Mouse (Mus musculus) megakaryocyte, adult 5-6 weeks (primary cell): Measurements from ENCODE around the gene Efna4. TPM values are rescaled to one million over a fixed set of nuclear protein-coding genes. Genes with fewer than 3 reads are reported as not detected.

Experiments
- ATAC-seq: 2 replicates; pipeline ENCODE4 v1.8.0; 2016; ENCODE audit warnings: mild to moderate bottlenecking, inconsistent platforms; ENCODE audit not compliant: poor library complexity, severe bottlenecking
- total RNA-seq, 2 experiments: library from RNA; stranded (forward) in 1 of 2; stranded (reverse) in 1 of 2; fragments of 153-499, 151-499 nt in 1 of 2; fragments of 221-1000, 200-1000 nt in 1 of 2; gene quantifications; 2 replicates each; pipeline versions ENCODE4 v1.2.3 to v1.2.4; 2015 to 2017

Efna4 gene
- total RNA-seq, 2 experiments from 2014 or later, result 0.33 TPM; not detected in 1

- ATAC-seq, result no peak
These were observed 23.5 kb downstream of the Efna4 start for GRCm38 (mm10) chr3:89314340-89314739.

DNA sequence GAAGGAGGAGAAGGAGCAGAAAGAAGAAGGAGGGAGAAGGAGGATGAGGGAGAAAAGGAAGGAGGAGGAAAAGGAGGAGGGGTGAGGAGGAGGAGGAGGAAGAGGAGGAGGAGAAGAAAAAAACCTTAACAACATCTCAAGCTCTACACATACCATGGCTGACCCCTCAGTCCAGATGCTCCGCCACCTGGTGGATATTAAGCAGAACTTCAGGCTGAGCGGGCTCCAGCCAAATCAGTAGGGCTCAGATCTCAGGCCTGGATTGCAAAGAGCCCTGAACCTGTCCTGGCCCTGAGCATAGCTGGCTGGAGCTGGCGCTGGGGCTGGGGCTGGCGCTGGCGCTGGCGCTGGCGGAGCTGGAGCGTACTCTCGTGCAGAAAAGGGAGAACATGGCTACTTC, 29.7 kb downstream of the Efna4 start:
- peak; percentile 80 for ATAC-seq

- ATAC-seq, result no peak
These were observed 32.1 kb downstream of the Efna4 start for GRCm38 (mm10) chr3:89305551-89306325.

GRCm38 (mm10) chr3:89305105-89305504, 32.7 kb downstream of the Efna4 start:
- ATAC-seq, result no peak

- ATAC-seq, result no peak
These were observed 33.4 kb downstream of the Efna4 start for GRCm38 (mm10) chr3:89304440-89304839.

GRCm38 (mm10) chr3:89300514-89300913, 37.3 kb downstream of the Efna4 start:
- no peak for ATAC-seq

GRCm38 (mm10) chr3:89300071-89300470, 37.8 kb downstream of the Efna4 start:
- no peak for ATAC-seq

DNA sequence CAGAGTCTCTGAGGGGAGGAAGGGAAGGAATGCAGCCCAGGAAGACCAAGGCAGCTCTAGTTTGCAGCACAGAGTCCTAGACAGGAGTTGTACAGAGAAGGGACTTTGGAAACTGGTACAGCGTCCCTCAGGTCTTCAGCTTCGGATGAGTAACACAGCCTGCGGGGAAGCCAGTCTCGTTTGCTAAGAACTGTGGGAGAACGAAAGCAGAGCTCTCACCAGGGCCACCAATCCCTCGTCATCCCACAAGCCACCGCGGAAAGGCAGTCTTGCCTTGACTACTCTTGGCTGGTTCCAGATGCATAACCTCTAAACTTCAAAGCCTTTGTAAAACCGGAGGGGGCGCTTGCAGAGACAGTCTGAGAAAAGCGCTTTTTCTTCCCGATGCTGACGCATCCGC, 38.3 kb downstream of the Efna4 start:
- ATAC-seq, result peak; percentile 35

GRCm38 (mm10) chr3:89298908-89299307, 38.9 kb downstream of the Efna4 start:
- no peak for ATAC-seq

GRCm38 (mm10) chr3:89296761-89297396, 40.9 kb downstream of the Efna4 start:
- ATAC-seq, result no peak

GRCm38 (mm10) chr3:89295685-89296230, 42.1 kb downstream of the Efna4 start:
- ATAC-seq, result no peak

GRCm38 (mm10) chr3:89294195-89294594, 43.6 kb downstream of the Efna4 start:
- no peak for ATAC-seq

DNA sequence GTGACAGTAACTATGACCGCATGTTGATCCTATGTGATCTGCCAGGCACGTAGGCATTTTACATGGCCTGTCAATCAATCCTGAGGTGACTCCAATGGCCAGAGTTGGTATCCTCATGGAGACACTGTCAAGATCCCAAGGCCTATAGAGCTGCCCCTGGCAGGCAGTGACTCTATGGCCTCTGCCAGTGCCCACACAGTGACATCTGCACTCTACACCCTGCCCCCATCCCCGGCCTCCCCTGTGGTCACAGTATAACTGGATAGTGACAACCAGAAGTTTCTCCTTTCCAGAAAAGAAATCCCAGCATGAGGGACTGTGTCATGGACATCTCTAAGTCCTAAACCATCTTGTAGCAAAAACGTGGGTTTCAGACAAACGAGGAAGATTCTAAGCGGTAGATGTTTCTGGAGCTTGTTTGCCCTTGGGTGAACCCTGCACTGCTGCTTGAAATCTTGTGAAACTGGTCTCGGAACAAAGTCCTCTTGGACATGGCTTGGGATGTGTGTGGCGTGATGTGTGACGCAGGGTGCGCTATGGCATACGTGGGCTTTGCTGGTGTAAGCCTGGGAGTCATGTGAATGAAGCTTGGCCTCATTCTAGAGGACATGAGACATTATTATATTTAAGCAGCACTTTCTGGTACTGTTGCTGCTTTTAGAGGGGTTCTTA, 44.4 kb downstream of the Efna4 start:
- no peak for ATAC-seq

DNA sequence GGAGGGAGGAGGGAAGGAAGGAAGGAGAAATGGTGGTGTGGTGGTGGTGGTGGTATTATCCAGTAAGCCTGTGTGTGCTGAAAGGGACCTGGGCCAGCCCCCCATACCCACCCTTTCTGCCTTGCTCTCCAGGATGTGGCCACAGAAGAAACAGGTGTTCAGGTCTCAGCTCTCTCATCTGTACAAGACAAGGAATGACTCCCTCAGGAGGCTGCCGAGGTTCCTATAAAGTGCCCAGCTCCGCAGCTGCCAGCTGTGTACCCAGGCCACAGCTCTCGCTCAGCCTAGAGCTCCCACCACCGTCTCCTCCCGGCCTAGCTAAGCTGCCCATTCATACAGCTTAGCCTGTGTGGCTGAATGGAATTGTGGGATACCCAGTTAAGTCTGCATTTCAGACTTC, 45.5 kb downstream of the Efna4 start:
- ATAC-seq, result no peak

DNA sequence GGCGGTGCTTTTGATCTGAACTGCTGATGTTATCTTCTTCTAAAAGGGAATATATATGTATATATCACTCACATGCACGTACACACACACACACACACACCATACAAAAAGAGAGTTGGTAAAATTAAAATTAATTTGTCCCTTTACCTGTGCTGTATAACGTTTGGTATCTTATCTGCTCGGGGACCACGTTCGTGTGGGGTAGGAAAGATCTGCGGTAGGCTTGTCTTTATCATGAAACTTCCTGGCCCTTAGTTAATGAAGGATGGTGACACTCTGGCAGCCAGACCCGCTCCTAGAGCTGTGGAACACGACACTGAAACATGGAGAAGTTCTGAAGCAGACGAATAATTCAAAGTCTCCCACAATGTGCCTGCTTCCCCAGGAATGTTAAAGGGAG, 46.0 kb downstream of the Efna4 start:
- no peak for ATAC-seq

- no peak for ATAC-seq
These were observed 49.3 kb downstream of the Efna4 start for GRCm38 (mm10) chr3:89288503-89288928.

DNA sequence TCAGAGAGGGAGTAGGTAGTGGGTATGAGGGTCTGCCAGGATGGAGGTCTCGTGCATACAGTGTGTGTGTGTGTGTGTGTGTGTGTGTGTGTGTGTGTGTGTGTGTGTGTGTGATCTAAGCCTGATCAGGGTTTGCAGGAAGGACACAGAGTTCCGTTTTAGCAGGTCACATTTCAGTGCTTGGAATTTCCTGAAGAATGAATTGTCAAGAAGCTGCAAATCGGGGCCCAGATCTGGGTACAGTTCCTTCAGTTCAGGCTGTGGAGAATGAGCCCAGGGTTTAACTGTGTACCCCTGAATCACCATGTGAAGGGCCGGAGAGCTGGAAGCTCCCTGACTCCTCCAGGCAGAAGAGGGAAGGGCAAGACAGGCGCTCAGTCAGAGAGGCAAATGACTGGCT, 50.5 kb downstream of the Efna4 start:
- no peak for ATAC-seq

- no peak; the same call in 1 of the 2 replicates for ATAC-seq
These were observed 52.3 kb downstream of the Efna4 start for GRCm38 (mm10) chr3:89285526-89285925.

DNA sequence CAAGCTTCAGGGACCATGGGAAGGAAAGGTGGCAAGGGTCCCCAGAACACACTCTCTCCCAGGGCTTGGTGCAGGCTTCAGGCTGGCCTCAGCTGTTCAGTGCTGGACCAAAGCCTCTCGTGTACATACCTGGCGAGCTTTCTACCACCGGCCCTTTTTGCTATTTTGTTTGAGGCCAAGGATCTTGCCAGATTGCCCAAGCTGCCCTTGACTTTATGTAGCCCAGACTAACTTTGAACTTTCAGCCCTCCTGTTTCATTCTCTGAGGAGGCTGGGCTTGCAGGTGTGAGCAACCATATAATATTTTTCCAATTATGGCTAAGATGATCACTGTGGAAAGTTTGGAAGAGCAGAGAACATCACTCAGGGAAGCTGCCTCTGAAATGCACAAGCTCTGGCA, 53.6 kb downstream of the Efna4 start:
- no peak for ATAC-seq
